In genomic region chr10:95704847-95705246, GRCm38 (mm10) we compare ENCODE assay signal across 19 mouse cellular contexts. TPM values are rescaled to one million over a fixed set of nuclear protein-coding genes. Genes with fewer than 3 reads are reported as not detected.
DNase-seq lines count a peak whose midpoint lies in the region; TF ChIP-seq lines count a peak whose summit lies in the region.
"Had no signal": no experiment of that assay in that cellular context is flagged by ENCODE, and none has a peak within 500 bp of the region (broad histone marks: within the 10 kb centered on the region; RNA-seq: fewer than 3 reads in every experiment).

No protein-coding gene starts in this region.

- intact Hi-C loops in gastrocnemius, adult 2 months (cut with DNase I) = no loop called here

- no peak for TF ChIP-seq CTCF in gastrocnemius, adult 2 months (IDR thresholded peaks at IDR 0.05)

- peak; percentile 48 for DNase-seq in gastrocnemius, adult 2 months
- DNase-seq in gastrocnemius, postnatal 4 days (ENCODE audit: low spot score in 2 of 2) = no peak
- DNase-seq in lung, postnatal 36 days = peak; percentile 17
- no peak for DNase-seq in lung, postnatal 25 days (ENCODE audit: low spot score)
- DNase-seq in adipocyte (ENCODE audit: low spot score) = peak; percentile 65
- peak; percentile 20 to 51 for DNase-seq in right cerebral cortex, postnatal 36 days (ENCODE audit: low spot score in 2 of 2)
- DNase-seq in spleen, adult 18-20 months = no peak
- DNase-seq: cerebellum, adult 9-10 months; gastrocnemius, postnatal 10 days; kidney, postnatal 10 days; lung, embryonic 14.5 days; thymus, postnatal 25 days had no signal

- peak overlapping the region; percentile 43; the same call in 1 of the 2 replicates for H3K27ac ChIP-seq in gastrocnemius, adult 2 months
- H3K27ac ChIP-seq: hindbrain, embryonic 13.5 days; limb, embryonic 10.5 days; liver, embryonic 12.5 days had no signal

- H3K4me3 ChIP-seq in gastrocnemius, adult 2 months = no peak overlapping the region
- H3K4me3 ChIP-seq: hindbrain, embryonic 13.5 days; limb, embryonic 10.5 days; liver, embryonic 12.5 days; megakaryocyte, embryonic 14.5 days had no signal

RNA-seq across cellular contexts. Expression of gene Anapc15-ps, which starts 31.6 kb away (rescaled TPM):
- not detected for total RNA-seq in gastrocnemius, adult 2 months (2021)
- total RNA-seq in gastrocnemius, postnatal 4 days (2021) = not detected
- total RNA-seq: adrenal gland, postnatal 4 days; gastrocnemius, postnatal 10 days; heart, adult 8-10 months; layer of hippocampus, postnatal 25 days had no signal

Comparison
In these comparisons a context has a peak if more than half of its experiments do, and no peak if none do; other contexts are left out.
1. DNase-seq: peak in gastrocnemius, adult 2 months (single experiment), lung, postnatal 36 days (single experiment), adipocyte (single experiment) and right cerebral cortex, postnatal 36 days (2 of 2); none in gastrocnemius, postnatal 4 days (0 of 2), lung, postnatal 25 days (single experiment) and spleen, adult 18-20 months (0 of 2).